9 mouse cellular contexts compared by ENCODE assay signal in genomic region chr13:24527812-24528531, GRCm38 (mm10). TPM values are rescaled to one million over a fixed set of nuclear protein-coding genes. Genes with fewer than 3 reads are reported as not detected.
DNase-seq lines count a peak whose midpoint lies in the region; ATAC-seq and TF ChIP-seq lines count a peak whose summit lies in the region.
"Had no signal": no experiment of that assay in that cellular context is flagged by ENCODE, and none has a peak within 500 bp of the region (broad histone marks: within the 10 kb centered on the region; RNA-seq: fewer than 3 reads in every experiment).

No protein-coding gene starts in this region.

- no peak for ATAC-seq in liver, embryonic 12.5 days
- ATAC-seq in monocyte, adult 5-6 weeks (replicated peaks; ENCODE audit: insufficient number of reproducible peaks, low FRiP score, low TSS enrichment, poor library complexity, severe bottlenecking) = no peak

- 42% methylated on average over 5 of the region's 5 CpGs for WGBS in liver, embryonic 12.5 days (ENCODE audit: insufficient replicate concordance)

- no peak overlapping the region for H3K4me3 ChIP-seq in liver, embryonic 12.5 days
- no peak overlapping the region for H3K4me3 ChIP-seq in E14TG2a.4 (replicated peaks; ENCODE audit: low read length)
- H3K4me3 ChIP-seq: erythroblast, embryonic 14.5 days had no signal

- no peak overlapping the region for H3K4me2 ChIP-seq in liver, embryonic 12.5 days

- no peaks in the 10 kb centered on the region for H3K36me3 ChIP-seq in liver, embryonic 12.5 days
- no peaks in the 10 kb centered on the region for H3K36me3 ChIP-seq in E14TG2a.4 (ENCODE audit: insufficient read depth, low read length)

- no peak overlapping the region for H3K27ac ChIP-seq in liver, embryonic 12.5 days

- H3K9me3 ChIP-seq in liver, embryonic 12.5 days (replicated peaks) = no peaks in the 10 kb centered on the region
- H3K9me3 ChIP-seq in E14TG2a.4 (ENCODE audit: low read length) = no peaks in the 10 kb centered on the region

- H3K4me1 ChIP-seq in liver, embryonic 12.5 days = no peaks in the 10 kb centered on the region
- peaks cover 21% of the 10 kb centered on the region for H3K4me1 ChIP-seq in E14TG2a.4 (replicated peaks; ENCODE audit: low read depth, low read length)

- TF ChIP-seq CTCF in E14TG2a.4 (conservative IDR thresholded peaks at IDR 0.05; ENCODE audit: low read length) = peak; percentile 72

- H3K27me3 ChIP-seq in liver, embryonic 12.5 days (replicated peaks) = no peaks in the 10 kb centered on the region
- no peaks in the 10 kb centered on the region for H3K27me3 ChIP-seq in E14TG2a.4 (ENCODE audit: insufficient read depth, low read length)

- DNase-seq in cerebellum, postnatal 10 days = peak; percentile 25 to 26
- no peak for DNase-seq in cerebellum, postnatal 36 days
- peak; percentile 55 for DNase-seq in liver
- peak; percentile 46 to 54 for DNase-seq in kidney, postnatal 4 days
- DNase-seq in cerebellum, adult 18-20 months = no peak

- H3K9ac ChIP-seq in liver, embryonic 12.5 days = no peak overlapping the region

RNA-seq across cellular contexts. Expression of gene Ripor2, which starts 54.0 kb away (rescaled TPM):
- polyA plus RNA-seq in liver, embryonic 12.5 days (2016; fragmentation: Nextera tagmentation; extraction: Ambion mirVana) = 6.6 and 8.3 TPM in 2 replicates
- total RNA-seq in monocyte, adult 5-6 weeks (2017) = 128 to 224 TPM (median 134 TPM) in 3 replicates

Comparison
In these comparisons a context has a peak if more than half of its experiments do, and no peak if none do; other contexts are left out.
1. DNase-seq: peak in cerebellum, postnatal 10 days (2 of 2), liver (single experiment) and kidney, postnatal 4 days (2 of 2); none in cerebellum, postnatal 36 days (0 of 2) and cerebellum, adult 18-20 months (0 of 2).